Mouse (Mus musculus) ovary, adult 18-20 months (tissue): ENCODE data around the gene Olfr881.

Source experiments
- DNase-seq: peaks from one replicate; pipeline ENCODE4 v3.0.0; 2022; ENCODE audit warnings: low spot score, mixed read lengths

Gene Olfr881

DNA sequence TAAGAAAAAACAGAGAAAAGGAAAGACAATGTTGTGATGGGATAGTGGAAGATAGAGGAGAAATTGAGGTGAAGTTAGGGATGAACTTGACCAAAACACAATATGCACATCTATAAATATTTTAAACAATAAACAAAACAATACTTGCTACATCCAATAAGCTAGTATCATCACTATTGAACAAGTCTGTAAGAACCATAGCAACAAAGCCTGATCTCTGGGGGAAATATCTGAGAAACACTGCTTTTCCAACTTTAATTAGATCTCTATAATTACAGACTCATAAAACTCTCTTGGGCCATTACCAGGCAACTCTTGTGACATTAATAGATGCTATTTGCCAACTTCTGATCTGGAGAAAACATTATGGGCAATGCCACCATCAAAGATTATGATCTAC lies at the start of gene Olfr881:
TSS of gene Olfr881 (plus strand) at position 301 of the 400 bp plus-strand sequence.
- no peak for DNase-seq

DNA sequence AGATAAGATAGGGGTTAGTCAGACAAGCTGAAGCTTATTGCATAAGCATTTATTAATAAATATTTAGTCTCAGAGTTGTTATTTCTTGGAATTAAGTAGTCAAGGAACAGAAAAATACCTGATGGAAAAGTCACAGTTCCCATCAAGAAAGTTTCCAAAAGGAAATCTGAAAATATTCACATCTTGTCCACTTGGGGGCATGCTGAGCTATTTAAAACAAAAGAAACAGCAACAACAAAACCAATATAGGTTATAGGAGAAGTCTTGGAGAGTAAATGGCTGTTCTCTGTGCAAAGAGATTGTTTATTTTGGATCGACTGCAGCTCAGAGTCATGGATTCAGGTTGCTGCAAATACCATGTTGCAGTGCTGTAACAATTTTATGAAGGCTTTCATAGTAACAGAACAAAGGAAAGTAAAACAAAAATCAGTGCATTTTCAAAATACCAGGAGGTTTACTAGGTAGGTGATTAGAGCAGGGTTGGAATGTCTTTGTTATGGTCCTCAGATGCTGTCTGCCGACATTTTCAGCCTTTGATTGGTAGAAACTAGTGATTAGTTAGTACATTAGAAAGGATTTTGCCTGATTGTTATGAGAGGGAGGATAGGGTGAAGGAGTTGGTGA lies 7.1 kb downstream of the Olfr881 start:
- no peak for DNase-seq

DNA sequence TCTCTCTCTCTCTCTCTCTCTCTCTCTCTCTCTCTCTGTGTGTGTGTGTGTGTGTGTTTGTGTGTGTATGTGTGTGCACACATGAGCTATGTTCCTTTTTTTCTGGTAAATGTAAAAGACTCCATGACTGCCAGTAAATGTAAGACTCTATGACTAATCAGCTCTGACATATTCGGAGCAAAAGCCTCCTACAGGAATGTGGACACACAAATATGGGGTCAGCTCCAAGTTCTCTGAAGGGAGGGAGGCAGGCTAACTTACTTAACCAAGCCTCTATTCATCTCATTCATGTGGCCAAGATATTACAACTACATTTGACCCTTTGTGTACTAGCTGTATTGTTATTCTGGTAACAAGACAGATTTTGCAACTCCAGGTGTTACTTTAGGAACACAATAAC lies 8.4 kb downstream of the Olfr881 start:
- DNase-seq = no peak

DNA sequence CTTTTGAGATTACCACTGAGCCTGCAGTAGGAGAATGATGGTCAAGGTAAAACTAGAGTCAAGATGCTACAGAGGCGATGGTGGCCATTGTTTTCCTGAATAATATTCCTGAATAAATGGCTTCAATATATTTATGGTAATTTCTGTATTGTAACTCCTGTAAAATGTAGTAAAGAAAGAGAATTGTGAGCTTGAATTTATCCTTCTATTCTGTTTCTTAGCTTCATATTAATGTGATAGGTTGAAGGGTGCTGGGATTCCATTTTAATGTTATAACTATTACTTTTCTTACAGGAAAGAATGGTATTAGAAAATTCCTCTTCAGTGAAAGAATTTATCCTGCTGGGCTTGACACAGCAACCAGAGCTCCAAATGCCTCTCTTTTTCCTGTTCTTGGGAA lies 33.9 kb downstream of the Olfr881 start, which contains the start of gene Olfr883:
TSS of gene Olfr883 (plus strand) at position 301 of the 400 bp plus-strand sequence.
- DNase-seq = no peak
